Mouse (Mus musculus): ENCODE measurements around the gene Rbfox3.

GRCm38 (mm10) chr11:118528761-118529160 is 382.6 kb downstream of the Rbfox3 start:
- TF ChIP-seq CTCF (IDR thresholded peaks at IDR 0.05; ENCODE audit: extremely low read depth, insufficient read length, insufficient replicate concordance, low read depth, low read length), result no peak
- no peak for TF ChIP-seq POLR2A (IDR thresholded peaks at IDR 0.05; ENCODE audit: low read depth, low read length)

All from small intestine, adult 2 months (tissue).